Mouse (Mus musculus) stomach, postnatal 0 days (tissue): ENCODE results near the gene Tmem220. TPM values are rescaled to one million over a fixed set of nuclear protein-coding genes. Genes with fewer than 3 reads are reported as not detected.

Experiments used
- ATAC-seq: fragments of 200-750 bp; cut with Nextera tagmentation; 2 replicates; pipeline ENCODE4 v1.8.0; 2017; ENCODE audit not compliant: low FRiP score, low TSS enrichment
- DNase-seq: peaks from one replicate; pipeline ENCODE4 v3.0.0-alpha.2; 2016; ENCODE audit warnings: low spot score
- H3K27ac ChIP-seq: fragments of 300-500 bp; sonication (generic); replicated peaks from 2 replicates; pipeline ENCODE4 v1.5.1; 2014; ENCODE audit warnings: mild to moderate bottlenecking, control low read depth
- H3K27me3 ChIP-seq: fragments of 300-500 bp; sonication (generic); 2 replicates; pipeline ENCODE4 v1.6.1; 2014; ENCODE audit warnings: low read length; ENCODE audit not compliant: control insufficient read depth, insufficient read depth
- H3K36me3 ChIP-seq: fragments of 300-500 bp; sonication (generic); 2 replicates; pipeline ENCODE4 v1.6.1; 2014; ENCODE audit warnings: low read length, mixed read lengths; ENCODE audit not compliant: control insufficient read depth, insufficient read depth
- H3K4me1 ChIP-seq: fragments of 300-500 bp; sonication (generic); replicated peaks from 2 replicates; pipeline ENCODE4 v1.6.1; 2014; ENCODE audit warnings: antibody characterized with exemption; ENCODE audit not compliant: control insufficient read depth, insufficient read depth
- H3K4me2 ChIP-seq: fragments of 300-500 bp; sonication (generic); replicated peaks from 2 replicates; pipeline ENCODE4 v1.6.1; 2014; ENCODE audit warnings: low read depth, mild to moderate bottlenecking, control low read depth, moderate library complexity
- H3K4me3 ChIP-seq: fragments of 300-500 bp; sonication (generic); 2 replicates; pipeline ENCODE4 v1.5.1; 2014; ENCODE audit warnings: low read depth, low read length, control low read depth
- H3K9ac ChIP-seq: fragments of 300-500 bp; sonication (generic); 2 replicates; pipeline ENCODE4 v1.6.1; 2014; ENCODE audit warnings: mild to moderate bottlenecking, low read length, control low read depth, mixed read lengths
- H3K9me3 ChIP-seq: fragments of 300-500 bp; sonication (generic); 2 replicates; pipeline ENCODE4 v1.6.1; 2016; ENCODE audit warnings: low read length; ENCODE audit not compliant: control insufficient read depth
- CTCF ChIP-seq: IDR thresholded peaks from 2 replicates; pipeline ENCODE4 v1.5.1; 2016; ENCODE audit warnings: antibody characterized with exemption, low read depth, mild to moderate bottlenecking, moderate library complexity
- EP300 ChIP-seq: optimal IDR thresholded peaks from 2 replicates; pipeline ENCODE3; 2016; ENCODE audit warnings: antibody characterized with exemption
- WGBS: fragments of 180-500 bp; shearing (Covaris S2); extraction: QIAGEN DNeasy Blood & Tissue Kit; methylation state at CpG from one replicate; pipeline ENCODE4 v1.1.7; 2014; 5-methylcytosine and 5-hydroxymethylcytosine counted together
- polyA plus RNA-seq: library from polyadenylated mRNA; unstranded; fragments of >200 nt; fragmentation: Nextera tagmentation; extraction: Ambion mirVana; gene quantifications from 2 replicates; pipeline ENCODE4 v1.2.1, GENCODE M21; 2015

Tmem220 gene
- polyA plus RNA-seq, 1 experiment from 2014 or later = 3.7 TPM

DNA sequence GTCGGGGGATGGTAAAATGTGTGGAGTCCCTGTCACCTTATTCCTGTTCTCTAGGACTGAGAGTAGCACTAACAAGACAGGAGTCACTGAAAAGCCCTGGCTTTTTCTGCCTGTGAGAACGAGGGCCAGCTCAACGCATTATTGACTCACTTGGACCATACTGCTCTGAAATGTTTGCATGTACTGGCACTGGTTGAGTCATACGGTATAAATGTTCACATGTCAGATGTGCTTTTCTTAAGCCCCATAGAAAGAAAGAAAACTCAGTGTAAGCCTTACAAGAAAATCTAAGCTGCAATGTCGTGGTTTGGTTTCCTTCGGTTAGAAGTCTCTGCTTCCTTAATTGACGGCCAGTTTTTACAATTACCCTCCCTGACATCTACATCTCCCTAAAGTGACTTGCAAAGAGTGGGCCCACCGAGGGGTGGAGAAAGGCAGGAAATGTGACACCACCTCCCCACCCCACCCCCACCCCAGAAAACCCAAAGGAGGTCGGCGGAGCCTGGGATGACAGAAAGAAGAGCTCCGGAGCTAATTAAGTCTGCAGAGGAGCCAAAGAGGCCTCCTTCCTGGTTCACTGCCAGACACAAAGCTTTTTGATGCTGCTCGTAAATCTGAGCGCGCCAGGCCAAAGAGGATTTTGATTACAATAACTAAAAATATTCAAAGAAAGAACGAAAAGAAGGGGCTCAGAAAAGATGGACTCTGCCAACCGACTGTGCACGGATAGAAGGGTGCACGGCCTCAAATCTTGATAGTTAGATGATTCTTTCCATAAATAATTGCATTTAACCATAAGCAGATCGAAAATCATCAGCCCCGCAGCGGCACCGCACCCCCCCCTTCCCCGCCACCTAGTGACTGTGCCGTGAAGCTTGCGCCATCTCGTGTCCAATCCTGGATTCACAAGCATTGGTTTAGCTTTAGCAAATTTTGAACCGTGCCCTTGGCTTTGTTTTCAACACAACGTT is 40.5 kb upstream of the Tmem220 start:
- H3K9me3 ChIP-seq = no peaks in the 10 kb centered on the region
- peak overlapping the region; percentile 40 for H3K4me3 ChIP-seq
- DNase-seq (peak; percentile 90), ATAC-seq (peak; percentile 72)
- H3K4me1 ChIP-seq = peaks cover 5% of the 10 kb centered on the region
- TF ChIP-seq EP300 (no peak), CTCF (peak; percentile 98)
- peak overlapping the region; percentile 47; the same call in 1 of the 2 replicates for H3K9ac ChIP-seq
- no peaks in the 10 kb centered on the region for H3K36me3 ChIP-seq
- H3K27me3 ChIP-seq = no peaks in the 10 kb centered on the region
- H3K4me2 ChIP-seq = peak overlapping the region; percentile 52
- WGBS = 3% methylated on average over 28 of the region's 28 CpGs
- H3K27ac ChIP-seq = peak overlapping the region; percentile 70

GRCm38 (mm10) chr11:66985136-66985702 is 39.7 kb upstream of the Tmem220 start:
- Histone ChIP-seq H3K4me3 (peak overlapping the region; percentile 40), H3K4me1 (peaks cover 5% of the 10 kb centered on the region), H3K4me2 (peak overlapping the region; percentile 52), H3K27ac (peak overlapping the region; percentile 46), H3K36me3 (no peaks in the 10 kb centered on the region), H3K9me3 (no peaks in the 10 kb centered on the region), H3K27me3 (no peaks in the 10 kb centered on the region), H3K9ac (peak overlapping the region; percentile 47)
- DNase-seq (no peak), ATAC-seq (no peak)
- TF ChIP-seq CTCF = no peak
- TF ChIP-seq EP300 = no peak
- 21% methylated on average over 11 of the region's 11 CpGs for WGBS

GRCm38 (mm10) chr11:66992150-66992549 is 32.8 kb upstream of the Tmem220 start:
- Histone ChIP-seq H3K36me3 (no peaks in the 10 kb centered on the region), H3K9me3 (no peaks in the 10 kb centered on the region), H3K27me3 (no peaks in the 10 kb centered on the region), H3K27ac (no peak overlapping the region), H3K4me1 (no peaks in the 10 kb centered on the region), H3K4me2 (no peak overlapping the region), H3K9ac (no peak overlapping the region), H3K4me3 (no peak overlapping the region)
- DNase-seq (no peak), ATAC-seq (no peak)
- WGBS = 61% methylated on average over 2 of the region's 2 CpGs
- no peak for TF ChIP-seq EP300
- no peak for TF ChIP-seq CTCF

DNA sequence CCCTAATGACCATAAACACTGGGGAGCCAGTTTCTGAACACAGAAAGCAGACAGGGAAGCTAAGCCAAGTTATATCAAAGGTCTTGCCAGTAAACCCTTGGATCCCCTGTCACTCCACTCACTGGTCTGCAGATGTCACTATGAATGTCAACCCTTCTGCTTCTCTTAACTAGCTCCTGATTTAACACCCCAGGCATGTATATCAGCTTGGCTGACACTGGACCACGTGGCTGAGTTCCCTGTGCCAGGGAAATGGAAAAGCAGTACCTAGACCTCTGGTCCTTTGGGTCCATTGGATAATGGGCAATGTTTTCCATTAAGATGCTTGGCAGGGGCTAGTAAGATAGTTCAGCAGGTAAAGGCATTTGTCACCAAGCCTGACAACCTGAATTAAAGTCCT is 31.3 kb upstream of the Tmem220 start:
- no peaks in the 10 kb centered on the region for H3K27me3 ChIP-seq
- H3K27ac ChIP-seq = no peak overlapping the region
- no peak overlapping the region for H3K4me2 ChIP-seq
- no peak overlapping the region for H3K9ac ChIP-seq
- WGBS = 24% methylated on average over 1 of the region's 1 CpGs
- H3K4me1 ChIP-seq = 0 out of 2 replicates have a peak, but pooled peaks cover 2% of the 10 kb centered on the region
- no peak for DNase-seq
- H3K9me3 ChIP-seq = no peaks in the 10 kb centered on the region
- H3K4me3 ChIP-seq = no peak overlapping the region
- no peaks in the 10 kb centered on the region for H3K36me3 ChIP-seq
- no peak for ATAC-seq
- no peak for TF ChIP-seq CTCF
- no peak for TF ChIP-seq EP300

GRCm38 (mm10) chr11:66996446-66996845 is 28.5 kb upstream of the Tmem220 start:
- Histone ChIP-seq H3K4me1 (0 out of 2 replicates have a peak, but pooled peaks cover 2% of the 10 kb centered on the region), H3K36me3 (no peaks in the 10 kb centered on the region), H3K4me2 (no peak overlapping the region), H3K27me3 (no peaks in the 10 kb centered on the region), H3K4me3 (no peak overlapping the region), H3K9me3 (no peaks in the 10 kb centered on the region), H3K27ac (no peak overlapping the region), H3K9ac (no peak overlapping the region)
- DNase-seq = no peak
- no peak for TF ChIP-seq EP300
- TF ChIP-seq CTCF = no peak
- no peak for ATAC-seq
- WGBS = 67% methylated on average over 4 of the region's 4 CpGs
